Mouse (Mus musculus) erythroblast, embryonic 14.5 days (primary cell): Measurements from ENCODE around the gene Thpo.

ENCODE experiments used
- GATA1 ChIP-seq: IDR thresholded peaks from 2 replicates; pipeline ENCODE4 v1.6.1; 2012; ENCODE audit warnings: low read length, inconsistent platforms, mixed read lengths
- TAL1 ChIP-seq: IDR thresholded peaks from 3 replicates; pipeline ENCODE4 v1.6.1; 2012; ENCODE audit warnings: low read length, inconsistent platforms, mixed read lengths

DNA sequence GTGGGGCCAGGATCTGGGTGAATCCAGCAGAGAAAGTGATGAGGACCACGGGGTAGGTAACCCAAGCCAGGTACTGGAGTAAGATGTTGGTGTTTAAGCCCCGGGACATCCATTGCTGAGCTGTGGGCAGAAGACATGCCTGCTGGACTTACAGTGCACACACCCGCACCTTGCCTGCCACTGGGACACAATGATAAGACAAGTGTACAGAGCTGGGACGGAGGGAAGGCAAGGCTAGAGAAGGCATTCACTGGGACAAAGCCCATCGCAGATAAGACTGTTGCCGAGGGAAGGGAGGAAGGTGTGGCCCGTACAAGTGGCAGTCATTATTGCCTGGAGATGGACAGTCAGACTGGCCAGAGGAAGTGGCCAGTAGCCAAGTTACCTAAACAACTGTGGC, 21.4 kb downstream of the Thpo start:
- TF ChIP-seq TAL1: peak; percentile 36; the same call in 2 of the 3 replicates
- TF ChIP-seq GATA1: peak; percentile 60
